Mouse (Mus musculus) hindbrain, postnatal 0 days (tissue): Measurements from ENCODE around the gene Prtn3. TPM values are rescaled to one million over a fixed set of nuclear protein-coding genes. Genes with fewer than 3 reads are reported as not detected.

Experiments used
- ATAC-seq: fragments of 200-750 bp; cut with Nextera tagmentation; 2 replicates; pipeline ENCODE4 v1.8.0; 2017; ENCODE audit warnings: mild to moderate bottlenecking, moderate TSS enrichment, moderate library complexity
- DNase-seq: peaks from one replicate; pipeline ENCODE4 v3.0.0-alpha.2; 2015; ENCODE audit warnings: low spot score
- H3K27ac ChIP-seq: fragments of 300-500 bp; sonication (generic); 2 replicates; pipeline ENCODE4 v1.5.1; 2014; ENCODE audit warnings: mild to moderate bottlenecking
- H3K27me3 ChIP-seq: fragments of 300-500 bp; sonication (generic); 2 replicates; pipeline ENCODE4 v1.6.1; 2014; ENCODE audit warnings: low read length, mixed read lengths; ENCODE audit not compliant: insufficient read depth
- H3K36me3 ChIP-seq: fragments of 300-500 bp; sonication (generic); 2 replicates; pipeline ENCODE4 v1.6.1; 2014; ENCODE audit warnings: low read length, mixed read lengths; ENCODE audit not compliant: insufficient read depth
- H3K4me1 ChIP-seq: fragments of 300-500 bp; sonication (generic); 2 replicates; pipeline ENCODE4 v1.6.1; 2014; ENCODE audit warnings: antibody characterized with exemption, low read length, mixed read lengths; ENCODE audit not compliant: insufficient read depth
- H3K4me2 ChIP-seq: fragments of 300-500 bp; sonication (generic); 2 replicates; pipeline ENCODE4 v1.6.1; 2014; ENCODE audit warnings: low read depth, mild to moderate bottlenecking, low read length, moderate library complexity, mixed read lengths
- H3K4me3 ChIP-seq: fragments of 300-500 bp; sonication (generic); 2 replicates; pipeline ENCODE4 v1.5.1; 2014; ENCODE audit warnings: low read length
- H3K9ac ChIP-seq: fragments of 300-500 bp; sonication (generic); replicated peaks from 2 replicates; pipeline ENCODE4 v1.6.1; 2014; ENCODE audit warnings: mild to moderate bottlenecking, low read length, moderate library complexity, mixed read lengths
- H3K9me3 ChIP-seq: fragments of 300-500 bp; sonication (generic); 2 replicates; pipeline ENCODE4 v1.6.1; 2016; ENCODE audit warnings: low read length, mixed read lengths
- CTCF ChIP-seq: IDR thresholded peaks from 2 replicates; pipeline ENCODE4 v1.5.1; 2016; ENCODE audit warnings: antibody characterized with exemption, control low read depth, low read depth
- WGBS: fragments of 180-500 bp; shearing (Covaris S2); extraction: QIAGEN DNeasy Blood & Tissue Kit; methylation state at CpG from one replicate; pipeline ENCODE4 v1.1.7; 2014; 5-methylcytosine and 5-hydroxymethylcytosine counted together
- polyA plus RNA-seq: library from polyadenylated mRNA; unstranded; fragments of >200 nt; fragmentation: Nextera tagmentation; extraction: Ambion mirVana; gene quantifications from 2 replicates; pipeline ENCODE4 v1.2.1, GENCODE M21; 2015
- total RNA-seq: library from RNA; depleted of rRNA; stranded (reverse); fragments of >200 nt; gene quantifications from 2 replicates; pipeline ENCODE4 v1.2.3, GENCODE M21; 2014

Gene Prtn3
- total and polyA plus RNA-seq, 2 experiments from 2014 or later = 9.4 to 11.8 TPM

GRCm38 (mm10) chr10:79849941-79850628 is 24.2 kb upstream of the Prtn3 start:
- ATAC-seq = no peak

DNA sequence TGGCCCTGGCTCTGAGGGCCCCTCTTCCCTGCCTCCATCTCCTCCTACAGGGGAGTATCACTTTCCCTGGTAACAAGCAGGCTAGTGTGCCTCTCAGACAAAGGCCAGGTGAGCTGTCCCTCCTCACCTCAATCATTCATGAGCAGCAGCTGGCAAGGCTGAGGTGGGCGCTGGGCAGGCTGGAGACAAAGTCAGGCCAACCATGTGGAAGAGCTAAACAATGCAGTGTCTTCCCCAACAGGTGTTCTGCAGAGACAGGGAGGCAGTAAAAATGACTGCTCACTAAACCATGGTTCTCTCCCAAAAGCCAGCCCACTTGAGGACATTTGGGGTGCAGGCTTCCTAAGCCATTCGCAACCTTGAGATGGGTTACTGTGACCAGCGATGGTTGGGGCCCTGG is 22.6 kb upstream of the Prtn3 start:
- H3K4me1 ChIP-seq = peaks cover 31% of the 10 kb centered on the region
- H3K4me2 ChIP-seq = 0 out of 2 replicates have a peak overlapping the region, but pooled peaks have one; percentile 71
- no peak for TF ChIP-seq CTCF
- no peaks in the 10 kb centered on the region for H3K27me3 ChIP-seq
- peak overlapping the region; percentile 100 for H3K27ac ChIP-seq
- ATAC-seq = no peak
- 0 out of 2 replicates have a peak overlapping the region, but pooled peaks have one; percentile 17 for H3K9ac ChIP-seq
- no peak for DNase-seq
- H3K36me3 ChIP-seq = no peaks in the 10 kb centered on the region
- no peak overlapping the region for H3K4me3 ChIP-seq
- 73% methylated on average over 3 of the region's 3 CpGs for WGBS
- H3K9me3 ChIP-seq = no peaks in the 10 kb centered on the region

More at GRCm38 (mm10) chr10:79849941-79850628, 24.2 kb upstream of the Prtn3 start:
- H3K9me3 ChIP-seq = no peaks in the 10 kb centered on the region
- H3K36me3 ChIP-seq = no peaks in the 10 kb centered on the region
- no peak for DNase-seq
- H3K4me3 ChIP-seq = no peak overlapping the region
- no peaks in the 10 kb centered on the region for H3K27me3 ChIP-seq
- TF ChIP-seq CTCF = no peak
- H3K9ac ChIP-seq = no peak overlapping the region
- no peak overlapping the region for H3K4me2 ChIP-seq
- no peak overlapping the region for H3K27ac ChIP-seq
- peaks cover 19% of the 10 kb centered on the region for H3K4me1 ChIP-seq
- 70% methylated on average over 8 of the region's 8 CpGs for WGBS

DNA sequence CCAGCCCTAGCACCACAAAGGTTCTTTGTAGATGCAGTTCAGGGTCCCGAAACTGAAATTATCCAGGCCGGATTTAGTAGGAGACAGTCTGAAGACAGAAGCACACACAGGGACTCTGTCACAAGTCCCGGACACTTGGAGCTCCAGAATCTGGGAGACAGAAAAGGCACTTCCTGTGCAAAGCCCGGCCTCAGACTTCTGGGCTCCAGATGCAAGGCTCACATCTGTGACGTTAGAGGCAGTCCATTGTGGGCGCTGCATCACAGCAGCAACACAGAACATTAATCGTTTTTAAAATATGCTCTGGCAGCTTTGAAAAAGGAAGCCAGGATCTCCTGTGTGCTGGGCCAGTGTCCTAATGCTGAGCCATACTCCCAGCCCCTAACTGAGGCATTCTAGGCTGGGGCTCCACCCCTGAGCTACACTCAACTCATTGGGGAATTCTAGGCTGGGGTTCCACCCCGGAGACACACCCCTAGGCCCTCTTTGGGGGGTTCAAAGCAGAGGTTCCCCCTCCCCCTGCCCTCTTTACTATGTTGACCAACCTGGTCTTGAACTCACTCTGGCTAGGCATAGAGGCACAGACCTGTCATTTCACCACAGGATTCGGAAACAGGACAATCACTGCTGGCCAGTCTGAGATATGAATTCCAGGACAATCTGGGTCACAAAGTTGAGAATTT is 22.0 kb upstream of the Prtn3 start:
- Histone ChIP-seq H3K4me3 (no peak overlapping the region), H3K27me3 (no peaks in the 10 kb centered on the region), H3K9ac (peak overlapping the region; percentile 65), H3K36me3 (no peaks in the 10 kb centered on the region), H3K9me3 (no peaks in the 10 kb centered on the region), H3K27ac (peak overlapping the region; percentile 100), H3K4me2 (peak overlapping the region; percentile 71; the same call in 1 of the 2 replicates), H3K4me1 (peaks cover 37% of the 10 kb centered on the region)
- ATAC-seq = no peak
- no peak for TF ChIP-seq CTCF
- WGBS = 53% methylated on average over 9 of the region's 9 CpGs
- no peak for DNase-seq

GRCm38 (mm10) chr10:79852827-79853226 is 21.4 kb upstream of the Prtn3 start:
- no peak for DNase-seq
- peaks cover 42% of the 10 kb centered on the region for H3K4me1 ChIP-seq
- peak overlapping the region; percentile 100 for H3K27ac ChIP-seq
- ATAC-seq = no peak
- no peaks in the 10 kb centered on the region for H3K36me3 ChIP-seq
- peak overlapping the region; percentile 96 for H3K4me3 ChIP-seq
- H3K9ac ChIP-seq = peak overlapping the region; percentile 65
- H3K27me3 ChIP-seq = no peaks in the 10 kb centered on the region
- H3K4me2 ChIP-seq = peak overlapping the region; percentile 71
- no peaks in the 10 kb centered on the region for H3K9me3 ChIP-seq
- 16% methylated on average over 8 of the region's 8 CpGs for WGBS
- TF ChIP-seq CTCF = no peak

DNA sequence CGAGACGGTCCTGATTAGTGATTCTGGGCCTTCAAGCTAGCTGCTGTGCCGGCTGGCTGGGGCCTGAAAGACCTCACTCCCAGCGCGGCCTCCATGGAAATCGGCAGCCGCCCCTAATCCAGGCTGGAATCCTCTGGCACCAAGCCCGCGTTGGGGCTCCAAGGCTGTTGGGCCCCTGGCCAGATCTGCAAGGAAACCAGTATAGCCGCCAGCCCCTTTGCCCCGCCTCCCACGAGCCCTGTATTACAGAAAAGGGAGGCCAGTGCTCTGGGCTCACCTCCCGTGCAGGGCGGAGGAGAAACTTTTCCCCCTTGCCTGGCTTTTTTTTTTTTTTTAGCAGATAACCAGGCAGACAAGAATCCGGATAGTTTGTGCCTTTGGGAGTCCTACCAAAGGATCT is 20.9 kb upstream of the Prtn3 start:
- ATAC-seq (peak; percentile 36), DNase-seq (peak; percentile 97)
- peak overlapping the region; percentile 71 for H3K4me2 ChIP-seq
- H3K36me3 ChIP-seq = no peaks in the 10 kb centered on the region
- 0% methylated on average over 15 of the region's 15 CpGs for WGBS
- H3K4me1 ChIP-seq = peaks cover 47% of the 10 kb centered on the region
- peak overlapping the region; percentile 100 for H3K27ac ChIP-seq
- peak overlapping the region; percentile 65 for H3K9ac ChIP-seq
- peak overlapping the region; percentile 96 for H3K4me3 ChIP-seq
- H3K27me3 ChIP-seq = no peaks in the 10 kb centered on the region
- no peak for TF ChIP-seq CTCF
- no peaks in the 10 kb centered on the region for H3K9me3 ChIP-seq

- peak within 1 kb of the TSS; percentile 96 for H3K4me3 ChIP-seq
- H3K27me3 ChIP-seq = no peaks in the 10 kb centered on the region
- peak within 1 kb of the TSS; percentile 100 for H3K27ac ChIP-seq
- H3K9ac ChIP-seq = peak within 1 kb of the TSS; percentile 99
- no peaks in the 10 kb centered on the region for H3K9me3 ChIP-seq
- no peak for TF ChIP-seq CTCF
- H3K4me1 ChIP-seq = peaks cover 52% of the 10 kb centered on the region
- DNase-seq = peak; percentile 100
- ATAC-seq = peak; percentile 94
- peak within 1 kb of the TSS; percentile 98 for H3K4me2 ChIP-seq
- peaks cover 1% of the 10 kb centered on the region; the same call in 1 of the 2 replicates for H3K36me3 ChIP-seq
- WGBS = under 1% methylated on average over 75 of the region's 75 CpGs
Measured at GRCm38 (mm10) chr10:79853860-79854795, 20.1 kb upstream of the Prtn3 start, which contains the start of gene Ptbp1. Gene Ptbp1 (plus strand): TSS chr10:79854427.
